Mouse (Mus musculus) cerebellum, adult 2 months (tissue): ENCODE data around the gene Smap2.

ENCODE experiments used
- CTCF ChIP-seq: fragments of 200-500 bp; IDR thresholded peaks from 2 replicates; pipeline ENCODE4 v1.5.1; 2011; ENCODE audit warnings: low read depth, mild to moderate bottlenecking, control low read depth, low read length, moderate library complexity, borderline replicate concordance; ENCODE audit not compliant: insufficient read depth
- POLR2A ChIP-seq: fragments of 200-500 bp; IDR thresholded peaks from 2 replicates; pipeline ENCODE4 v1.6.1; 2011; ENCODE audit warnings: low read length, control low read depth, borderline replicate concordance; ENCODE audit not compliant: insufficient read depth

DNA sequence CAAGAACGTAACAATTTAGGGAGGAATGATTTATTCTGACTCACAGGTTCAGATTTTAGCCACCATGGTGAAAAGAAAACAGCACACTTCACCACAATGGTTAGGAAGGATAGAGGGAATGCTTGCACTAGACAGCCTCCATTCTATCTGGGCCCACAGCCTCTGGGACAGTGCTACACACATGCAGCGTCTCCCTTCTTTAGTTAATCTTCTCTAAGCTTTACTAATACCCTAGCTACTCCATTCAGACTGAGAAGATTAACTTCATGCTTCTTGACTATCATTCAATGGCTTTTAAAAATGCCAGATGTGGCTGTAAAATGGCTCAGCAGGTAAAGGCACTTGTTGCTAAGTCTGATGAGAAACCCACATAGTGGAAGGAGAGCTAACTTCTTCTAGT, 24.8 kb downstream of the Smap2 start:
- TF ChIP-seq CTCF: no peak
- no peak for TF ChIP-seq POLR2A
